Mouse (Mus musculus) neural tube, embryonic 14.5 days (tissue): ENCODE measurements at regions not wholly inside any gene's neighbourhood (a gene's known extent, or its start where the extent isn't known, plus 50 kb on each side); places are given as distances from the start of the nearest gene placed in this dataset.
A peak's percentile ranks its signal among the peaks of the same experiment; 100 is the strongest.
"Not testable (repeated sequence)": the region's sequence is repeated elsewhere in the genome, so short reads cannot be mapped to it uniquely, and the experiment has no call there.

Experiments used
- ATAC-seq: fragments of 200-750 bp; cut with Nextera tagmentation; 2 replicates; pipeline ENCODE4 v1.8.0; 2017; ENCODE audit warnings: low read depth, mild to moderate bottlenecking, moderate TSS enrichment, moderate library complexity
- H3K27ac ChIP-seq: fragments of 300-500 bp; sonication (generic); 2 replicates; pipeline ENCODE4 v1.5.1; 2014; ENCODE audit warnings: low read depth, mild to moderate bottlenecking, control low read depth, low read length, moderate library complexity, mixed read lengths
- H3K27me3 ChIP-seq: fragments of 300-500 bp; sonication (generic); 2 replicates; pipeline ENCODE4 v1.6.1; 2014; ENCODE audit warnings: low read length; ENCODE audit not compliant: control insufficient read depth, insufficient read depth
- H3K36me3 ChIP-seq: fragments of 300-500 bp; sonication (generic); 2 replicates; pipeline ENCODE4 v1.6.1; 2014; ENCODE audit warnings: low read length, mixed read lengths; ENCODE audit not compliant: control insufficient read depth, insufficient read depth
- H3K4me1 ChIP-seq: fragments of 300-500 bp; sonication (generic); 2 replicates; pipeline ENCODE4 v1.6.1; 2014; ENCODE audit warnings: low read length; ENCODE audit not compliant: control insufficient read depth, insufficient read depth
- H3K4me2 ChIP-seq: fragments of 300-500 bp; sonication (generic); 2 replicates; pipeline ENCODE4 v1.6.1; 2014; ENCODE audit warnings: mild to moderate bottlenecking, low read depth, low read length, control low read depth
- H3K4me3 ChIP-seq: fragments of 300-500 bp; sonication (generic); 2 replicates; pipeline ENCODE4 v1.5.1; 2014; ENCODE audit warnings: low read depth, low read length, control low read depth, mixed read lengths
- H3K9ac ChIP-seq: fragments of 300-500 bp; sonication (generic); replicated peaks from 2 replicates; pipeline ENCODE4 v1.6.1; 2014; ENCODE audit warnings: low read depth, mild to moderate bottlenecking, control low read depth, low read length, mixed read lengths
- H3K9me3 ChIP-seq: fragments of 300-500 bp; sonication (generic); 2 replicates; pipeline ENCODE4 v1.6.1; 2016; ENCODE audit warnings: low read length; ENCODE audit not compliant: control insufficient read depth
- WGBS: fragments of 180-500 bp; shearing (Covaris S2); extraction: QIAGEN DNeasy Blood & Tissue Kit; methylation state at CpG from one replicate; pipeline ENCODE4 v1.1.7; 2014; 5-methylcytosine and 5-hydroxymethylcytosine counted together

DNA sequence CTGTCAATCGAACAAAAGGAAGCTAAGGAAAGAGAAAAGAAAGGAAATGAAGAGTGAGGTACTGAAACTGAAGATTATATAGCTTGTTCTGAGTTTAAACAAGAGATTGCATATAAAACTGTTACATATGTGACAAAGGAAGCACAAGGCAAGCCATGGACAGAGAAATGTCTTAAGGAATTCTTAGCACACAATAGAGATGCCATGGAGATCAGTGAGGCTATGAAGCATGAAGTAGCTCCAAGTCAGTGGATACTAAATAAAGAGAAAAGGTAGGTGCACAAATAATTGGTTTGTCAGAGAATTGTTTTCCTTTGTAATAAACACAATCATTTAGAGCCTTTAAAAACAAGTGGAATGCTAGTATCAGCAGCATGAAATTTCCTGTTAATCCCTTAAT lies 172.0 kb upstream of the Klhl1 start:
- no peaks in the 10 kb centered on the region for H3K4me1 ChIP-seq
- 71% methylated on average over 1 of the region's 1 CpGs for WGBS

GRCm38 (mm10) chr14:96683943-96684342 lies 165.0 kb upstream of the Klhl1 start:
- Histone ChIP-seq H3K4me1 (no peaks in the 10 kb centered on the region), H3K9ac (no peak overlapping the region), H3K9me3 (no peaks in the 10 kb centered on the region), H3K4me3 (no peak overlapping the region), H3K4me2 (no peak overlapping the region), H3K36me3 (no peaks in the 10 kb centered on the region), H3K27ac (no peak overlapping the region), H3K27me3 (no peaks in the 10 kb centered on the region)
- 83% methylated on average over 5 of the region's 5 CpGs for WGBS
- no peak for ATAC-seq

More for the DNA sequence above, 172.0 kb upstream of the Klhl1 start:
- Histone ChIP-seq H3K36me3 (no peaks in the 10 kb centered on the region), H3K4me3 (no peak overlapping the region), H3K4me2 (no peak overlapping the region), H3K27ac (no peak overlapping the region), H3K9ac (no peak overlapping the region), H3K9me3 (no peaks in the 10 kb centered on the region), H3K27me3 (no peaks in the 10 kb centered on the region)
- ATAC-seq, result no peak

GRCm38 (mm10) chr14:96681740-96682139 lies 162.8 kb upstream of the Klhl1 start:
- Histone ChIP-seq H3K4me3 (no peak overlapping the region), H3K9me3 (no peaks in the 10 kb centered on the region), H3K36me3 (no peaks in the 10 kb centered on the region), H3K4me1 (no peaks in the 10 kb centered on the region), H3K27ac (no peak overlapping the region), H3K4me2 (no peak overlapping the region), H3K9ac (no peak overlapping the region), H3K27me3 (no peaks in the 10 kb centered on the region)
- no peak for ATAC-seq
- 78% methylated on average over 3 of the region's 3 CpGs for WGBS

DNA sequence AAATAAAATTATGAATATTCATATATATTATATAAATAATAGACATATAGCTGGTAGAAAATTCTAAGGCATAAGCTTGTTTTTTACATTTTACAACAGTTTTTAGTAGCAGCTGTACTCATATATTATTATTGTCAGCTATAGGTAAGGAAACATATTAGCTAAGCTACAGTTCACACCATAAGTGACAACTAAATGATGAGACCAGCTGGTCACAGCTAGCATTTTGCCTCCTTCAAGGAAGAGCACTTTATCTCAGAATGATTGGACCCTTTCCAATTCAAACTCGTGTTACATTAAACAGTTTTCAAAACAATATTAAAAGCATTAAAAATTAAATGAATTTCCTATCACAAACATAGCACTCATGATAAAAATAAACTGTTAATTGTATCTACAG lies 157.3 kb upstream of the Klhl1 start:
- no peaks in the 10 kb centered on the region for H3K9me3 ChIP-seq
- WGBS, result 75% methylated on average over 1 of the region's 1 CpGs
- H3K27me3 ChIP-seq, result no peaks in the 10 kb centered on the region
- H3K9ac ChIP-seq, result no peak overlapping the region
- H3K4me2 ChIP-seq, result no peak overlapping the region
- H3K36me3 ChIP-seq, result no peaks in the 10 kb centered on the region
- H3K4me3 ChIP-seq, result no peak overlapping the region
- no peak for ATAC-seq
- no peaks in the 10 kb centered on the region for H3K4me1 ChIP-seq
- no peak overlapping the region for H3K27ac ChIP-seq

DNA sequence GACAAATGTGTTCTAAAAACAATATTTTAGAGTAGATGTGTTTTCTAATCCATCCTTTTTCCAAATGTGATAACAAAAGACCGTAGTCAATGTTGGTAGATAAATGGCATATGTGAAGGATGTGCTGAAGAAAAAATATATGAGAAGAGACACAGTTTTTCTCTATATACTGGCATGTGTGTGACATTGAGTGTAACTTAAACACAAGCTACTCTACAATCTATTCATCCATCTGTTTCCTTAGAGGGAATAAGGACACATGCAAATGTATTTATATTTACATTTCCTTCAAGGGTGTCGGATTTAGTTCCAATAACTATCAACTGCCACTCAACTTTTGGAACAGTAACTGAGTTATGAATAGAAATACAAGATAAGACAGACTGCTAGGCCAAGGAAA lies 149.7 kb upstream of the Klhl1 start:
- H3K36me3 ChIP-seq, result no peaks in the 10 kb centered on the region
- no peak for ATAC-seq
- no peak overlapping the region for H3K4me2 ChIP-seq
- no peaks in the 10 kb centered on the region for H3K4me1 ChIP-seq
- no peaks in the 10 kb centered on the region for H3K9me3 ChIP-seq
- no peaks in the 10 kb centered on the region for H3K27me3 ChIP-seq
- no peak overlapping the region for H3K4me3 ChIP-seq
- no peak overlapping the region for H3K9ac ChIP-seq
- WGBS, result 89% methylated on average over 2 of the region's 2 CpGs
- H3K27ac ChIP-seq, result no peak overlapping the region

- no peak for ATAC-seq
- Histone ChIP-seq H3K36me3 (no peaks in the 10 kb centered on the region), H3K4me3 (no peak overlapping the region), H3K4me2 (no peak overlapping the region), H3K27me3 (no peaks in the 10 kb centered on the region), H3K4me1 (no peaks in the 10 kb centered on the region), H3K9me3 (no peaks in the 10 kb centered on the region), H3K27ac (no peak overlapping the region), H3K9ac (no peak overlapping the region)
- 94% methylated on average over 1 of the region's 1 CpGs for WGBS
Observed at GRCm38 (mm10) chr14:96656500-96656899, 137.6 kb upstream of the Klhl1 start.

- no peak for ATAC-seq
- WGBS, result 82% methylated on average over 2 of the region's 2 CpGs
- H3K4me2 ChIP-seq, result no peak overlapping the region
- H3K4me1 ChIP-seq, result no peaks in the 10 kb centered on the region
- H3K27me3 ChIP-seq, result no peaks in the 10 kb centered on the region
- no peak overlapping the region for H3K4me3 ChIP-seq
- no peaks in the 10 kb centered on the region for H3K9me3 ChIP-seq
- H3K36me3 ChIP-seq, result no peaks in the 10 kb centered on the region
- no peak overlapping the region for H3K9ac ChIP-seq
- H3K27ac ChIP-seq, result no peak overlapping the region
Observed at GRCm38 (mm10) chr14:96630291-96630690, 111.4 kb upstream of the Klhl1 start.

- Histone ChIP-seq H3K36me3 (no peaks in the 10 kb centered on the region), H3K4me1 (no peaks in the 10 kb centered on the region), H3K4me3 (no peak overlapping the region), H3K4me2 (no peak overlapping the region), H3K9me3 (no peaks in the 10 kb centered on the region), H3K27ac (no peak overlapping the region), H3K9ac (no peak overlapping the region), H3K27me3 (no peaks in the 10 kb centered on the region)
- WGBS, result 76% methylated on average over 4 of the region's 4 CpGs
- no peak for ATAC-seq
Observed at GRCm38 (mm10) chr14:96606736-96607135, 87.8 kb upstream of the Klhl1 start.

DNA sequence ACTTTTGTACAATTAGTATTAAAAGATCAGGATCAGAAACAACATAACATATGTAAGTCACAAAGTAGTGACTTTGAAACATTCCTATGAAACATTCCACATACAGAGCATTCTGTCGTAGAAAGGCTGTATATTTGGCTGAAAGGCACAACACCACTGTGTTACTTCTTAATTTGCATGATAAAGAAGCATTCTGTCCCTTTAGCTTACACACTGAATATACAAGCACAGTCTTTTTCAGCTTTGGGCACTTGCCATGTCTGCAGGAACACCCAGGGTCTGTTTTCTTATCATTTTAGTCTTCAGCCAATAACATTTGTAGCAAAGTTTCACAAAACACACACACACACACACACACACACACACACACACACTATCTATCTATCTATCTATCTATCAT lies 82.2 kb upstream of the Klhl1 start:
- H3K27me3 ChIP-seq, H3K4me1 ChIP-seq, H3K27ac ChIP-seq, H3K4me2 ChIP-seq, H3K9ac ChIP-seq, H3K36me3 ChIP-seq, H3K4me3 ChIP-seq, H3K9me3 ChIP-seq: not testable (repeated sequence)
- 28% methylated on average over 1 of the region's 1 CpGs for WGBS
- peak; percentile 54; the same call in 1 of the 2 replicates for ATAC-seq

DNA sequence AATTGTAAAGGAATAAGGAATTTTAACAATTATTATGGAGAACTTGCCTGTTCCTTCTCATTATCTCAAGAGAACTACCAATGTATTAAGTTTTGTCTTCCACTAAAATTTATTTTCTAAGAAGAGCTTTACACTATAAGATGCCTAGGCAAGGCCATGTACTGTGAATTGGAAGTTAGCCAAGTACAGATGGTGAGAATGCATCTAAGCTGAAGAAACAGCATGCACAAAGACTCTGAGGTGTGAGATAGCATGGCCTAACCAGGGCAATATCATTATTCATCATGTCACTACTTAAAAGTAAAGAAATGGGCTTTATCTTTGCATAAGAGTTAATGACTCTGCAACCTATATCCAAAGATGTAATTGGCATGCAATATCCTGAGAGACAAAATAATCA lies 73.1 kb upstream of the Klhl1 start:
- no peak for ATAC-seq
- H3K4me1 ChIP-seq, result no peaks in the 10 kb centered on the region
- H3K9me3 ChIP-seq, result no peaks in the 10 kb centered on the region
- no peak overlapping the region for H3K4me2 ChIP-seq
- no peaks in the 10 kb centered on the region for H3K27me3 ChIP-seq
- H3K4me3 ChIP-seq, result no peak overlapping the region
- no peaks in the 10 kb centered on the region for H3K36me3 ChIP-seq
- H3K9ac ChIP-seq, result no peak overlapping the region
- H3K27ac ChIP-seq, result no peak overlapping the region
